Mouse (Mus musculus) lung, postnatal 0 days (tissue): ENCODE data around the gene Sema4a.

Experiments
- CTCF ChIP-seq: IDR thresholded peaks from 2 replicates; pipeline ENCODE4 v1.5.1; 2016; ENCODE audit warnings: antibody characterized with exemption, mild to moderate bottlenecking
- EP300 ChIP-seq: IDR thresholded peaks from 2 replicates; pipeline ENCODE4 v1.6.1; 2016; ENCODE audit warnings: antibody characterized with exemption, mild to moderate bottlenecking, control low read depth

DNA sequence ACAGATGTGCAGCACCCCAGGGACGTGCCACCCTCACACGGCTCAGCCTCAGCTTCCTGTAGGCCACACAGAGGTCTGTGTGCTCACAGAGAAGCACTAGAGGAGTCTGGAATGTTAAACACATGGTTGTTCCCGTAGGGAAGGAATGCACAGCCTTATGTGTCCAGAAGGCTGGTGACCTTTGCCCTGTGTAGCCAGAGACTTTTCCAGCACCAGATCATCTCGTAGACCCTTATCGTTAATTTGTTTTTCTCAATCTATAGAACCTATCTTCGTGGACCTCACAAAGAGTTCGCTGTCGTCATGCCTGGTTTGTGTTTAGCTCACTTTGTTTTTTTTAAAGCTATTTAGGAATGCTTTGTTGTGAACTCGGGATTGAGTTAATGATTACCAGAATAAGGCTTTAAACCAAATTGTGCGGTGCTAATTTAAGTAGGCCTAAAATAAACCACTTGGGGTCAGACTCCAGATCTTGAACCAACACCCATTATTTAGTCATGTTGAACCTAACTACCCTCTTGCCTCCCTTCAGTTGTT lies 10.0 kb upstream of the Sema4a start:
- TF ChIP-seq CTCF (no peak), EP300 (no peak)
